Mouse (Mus musculus): ENCODE results near the gene Misp. TPM values are rescaled to one million over a fixed set of nuclear protein-coding genes. Genes with fewer than 3 reads are reported as not detected.

The Misp gene
- total RNA-seq (2023), result 0.60 and 1.1 TPM in 2 replicates

GRCm38 (mm10) chr10:79820782-79821181 lies at the start of gene Misp:
Gene Misp (plus strand): TSS chr10:79820989.

GRCm38 (mm10) chr10:79777103-79777531 lies 43.7 kb upstream of the Misp start, which contains the start of gene Fstl3:
Gene Fstl3 (plus strand): TSS chr10:79777272.

GRCm38 (mm10) chr10:79790861-79791260 lies 29.9 kb upstream of the Misp start, which contains the start of gene Prss57:
Gene Prss57 (minus strand): TSS chr10:79790961.

DNA sequence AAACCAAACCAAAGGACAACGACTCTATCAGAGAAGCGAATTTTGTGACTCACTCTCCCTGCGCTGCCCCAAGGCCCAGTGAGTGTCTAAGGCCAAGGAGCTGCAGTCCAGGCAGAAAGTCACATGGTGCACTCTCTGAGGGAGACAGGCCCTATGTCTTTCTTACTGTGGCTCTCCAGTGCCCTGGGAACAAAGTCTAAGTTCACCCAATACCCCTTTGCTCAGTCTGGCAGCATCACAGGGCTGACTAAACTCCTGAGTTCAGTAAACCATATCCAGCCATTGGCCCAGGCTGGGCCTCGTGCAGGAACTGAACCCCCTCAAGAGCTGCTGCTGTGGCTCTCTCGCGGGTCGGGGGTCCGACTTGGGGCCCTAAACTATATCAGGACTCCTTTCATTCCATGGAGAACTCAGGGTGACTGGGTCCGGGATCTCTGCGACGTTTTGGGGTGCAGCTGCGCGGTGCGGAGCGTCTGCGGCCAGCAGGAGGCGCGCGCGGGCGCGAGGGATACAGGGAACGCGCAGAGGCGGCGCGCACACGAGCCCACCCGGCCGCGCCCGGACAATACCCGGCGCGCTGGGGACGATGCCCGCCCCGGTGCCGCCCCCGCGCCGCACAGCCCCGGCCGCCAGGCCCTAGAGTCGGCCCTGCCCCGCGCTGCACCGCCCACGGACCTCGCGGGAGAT lies 27.6 kb upstream of the Misp start, which contains the start of gene Palm:
Gene Palm (plus strand): TSS at position 522 of the 687 bp plus-strand sequence.

DNA sequence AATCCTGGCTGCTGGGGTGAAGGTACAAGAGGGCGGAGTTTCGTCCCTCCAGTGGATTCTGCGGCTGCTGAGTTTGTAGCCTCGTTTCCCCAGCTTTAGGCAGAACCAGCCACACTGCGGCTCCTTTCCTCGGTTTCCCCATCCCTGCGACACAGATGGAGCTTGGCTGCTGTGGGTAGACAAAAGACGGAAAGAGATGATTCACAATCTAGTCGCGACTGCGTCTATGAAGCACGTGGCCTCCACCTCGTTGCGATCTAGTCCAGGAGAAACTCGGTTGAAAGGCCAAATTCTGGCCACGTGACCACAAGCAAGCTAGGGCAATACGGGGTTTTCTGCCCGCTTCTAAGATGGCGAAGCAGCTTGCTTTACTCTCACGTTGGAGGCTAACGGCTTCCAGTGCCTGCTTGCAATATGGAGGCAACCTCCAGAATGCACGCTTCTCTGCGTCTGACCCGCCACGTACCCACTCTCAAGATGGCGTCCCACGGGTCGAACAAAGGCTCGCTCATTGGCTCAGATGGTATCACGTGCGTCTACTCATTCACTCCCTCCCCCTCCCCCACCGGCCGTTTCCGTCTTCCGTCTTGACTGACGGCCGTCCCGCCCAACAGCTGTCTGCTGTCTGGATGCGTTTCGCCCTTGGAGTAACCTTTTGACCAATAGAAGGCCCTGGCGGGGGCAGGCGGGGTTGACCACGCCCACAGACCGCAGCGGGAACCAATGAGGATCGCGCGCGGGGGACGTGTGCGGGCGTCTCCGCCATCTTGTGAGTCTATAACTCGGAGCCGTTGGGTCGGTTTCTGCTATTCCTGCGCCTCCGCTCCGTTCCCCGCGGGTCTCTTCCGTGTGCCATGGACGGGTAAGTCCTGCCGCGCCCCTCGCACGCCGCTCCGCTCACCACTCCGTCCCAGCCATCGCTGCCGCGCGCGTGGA lies 33.3 kb downstream of the Misp start, which contains the start of gene Ptbp1:
Gene Ptbp1 (plus strand): TSS at position 568 of the 936 bp plus-strand sequence.

DNA sequence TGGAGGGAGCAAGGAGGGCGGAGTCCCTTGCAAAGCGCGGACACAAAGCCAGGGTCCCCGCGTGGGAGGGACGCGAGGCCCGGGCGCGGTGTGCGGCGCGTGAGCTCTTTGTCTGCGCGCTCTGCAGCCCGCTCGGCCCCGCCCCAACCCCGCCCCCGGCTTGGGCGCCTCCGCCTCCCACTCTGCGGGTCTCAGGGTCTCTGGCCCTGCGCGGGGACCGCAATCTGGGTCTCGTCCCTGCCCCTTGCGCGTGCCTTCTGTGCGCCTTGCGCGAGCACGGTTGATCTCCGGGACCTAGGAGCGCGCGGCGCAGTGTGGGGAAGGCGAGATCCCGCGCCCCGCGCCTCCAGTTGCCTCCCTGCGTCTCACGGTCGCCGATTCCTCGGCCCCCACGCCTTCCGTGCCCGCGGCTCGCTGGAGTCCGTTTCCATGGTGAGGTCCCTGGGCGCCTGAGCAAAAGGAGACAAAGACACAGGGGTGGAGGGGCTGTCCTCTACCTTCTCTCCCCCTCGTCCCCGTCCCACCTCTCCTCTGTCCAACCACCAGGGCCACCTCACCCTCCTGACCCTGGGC lies 53.6 kb downstream of the Misp start, which contains the start of the genes Prtn3 and Plppr3:
Gene Prtn3 (plus strand): TSS at position 187 of the 573 bp plus-strand sequence.
Gene Plppr3 (minus strand): TSS at position 345 of the 573 bp plus-strand sequence.

Other genes starting within 250 kb of the Misp start
- gene Theg, start 233.7 kb upstream of the Misp start, total RNA-seq (2023), result not detected in 2 replicates
- not detected in 2 replicates for gene C2cd4c, start 207.0 kb upstream of the Misp start, total RNA-seq (2023)
- not detected in 2 replicates for gene Shc2, start 183.1 kb upstream of the Misp start, total RNA-seq (2023)
- not detected in 2 replicates for gene Odf3l2, start 175.3 kb upstream of the Misp start, total RNA-seq (2023)
- gene Madcam1, start 156.4 kb upstream of the Misp start, total RNA-seq (2023), result not detected in 2 replicates
- gene Tpgs1, start 151.6 kb upstream of the Misp start, total RNA-seq (2023), result 16.1 and 19.4 TPM in 2 replicates
- gene Cdc34, start 138.8 kb upstream of the Misp start, total RNA-seq (2023), result 62.7 and 69.8 TPM in 2 replicates
- gene Gzmm, start 132.0 kb upstream of the Misp start, total RNA-seq (2023), result 1.6 and 2.3 TPM in 2 replicates
- 78.7 and 95.6 TPM in 2 replicates for gene Bsg, start 116.5 kb upstream of the Misp start, total RNA-seq (2023)
- not detected in 2 replicates for gene Hcn2, start 104.4 kb upstream of the Misp start, total RNA-seq (2023)
- 10.1 and 11.3 TPM in 2 replicates for gene Polrmt, start 74.4 kb upstream of the Misp start, total RNA-seq (2023)
- gene Fgf22, start 65.9 kb upstream of the Misp start, total RNA-seq (2023), result not detected in 2 replicates
- 18.7 and 24.0 TPM in 2 replicates for gene Rnf126, start 54.0 kb upstream of the Misp start, total RNA-seq (2023)
- gene Fstl3, start 43.7 kb upstream of the Misp start, total RNA-seq (2023), result 3.4 and 5.5 TPM in 2 replicates
- 15.8 and 16.6 TPM in 2 replicates for gene Prss57, start 30.0 kb upstream of the Misp start, total RNA-seq (2023)
- 104 and 146 TPM in 2 replicates for gene Palm, start 27.4 kb upstream of the Misp start, total RNA-seq (2023)
- 224 and 230 TPM in 2 replicates for gene Ptbp1, start 33.4 kb downstream of the Misp start, total RNA-seq (2023)
- gene Prtn3, start 53.5 kb downstream of the Misp start, total RNA-seq (2023), result 374 and 461 TPM in 2 replicates
- 21.5 and 22.3 TPM in 2 replicates for gene Plppr3, start 53.6 kb downstream of the Misp start, total RNA-seq (2023)
- 409 and 433 TPM in 2 replicates for gene Elane, start 65.3 kb downstream of the Misp start, total RNA-seq (2023)
- not detected in 2 replicates for gene Cfd, start 69.9 kb downstream of the Misp start, total RNA-seq (2023)
- gene Med16, start 87.9 kb downstream of the Misp start, total RNA-seq (2023), result 38.8 and 45.7 TPM in 2 replicates
- gene Gm26602, start 89.9 kb downstream of the Misp start, total RNA-seq (2023), result not detected in 2 replicates
- gene Kiss1r, start 96.0 kb downstream of the Misp start, total RNA-seq (2023), result 5.0 and 5.7 TPM in 2 replicates
- gene R3hdm4, start 100.2 kb downstream of the Misp start, total RNA-seq (2023), result 563 and 732 TPM in 2 replicates
- gene Arid3a, start 106.1 kb downstream of the Misp start, total RNA-seq (2023), result 203 and 226 TPM in 2 replicates
- 13.5 and 19.5 TPM in 2 replicates for gene Wdr18, start 139.2 kb downstream of the Misp start, total RNA-seq (2023)
- gene Grin3b, start 149.7 kb downstream of the Misp start, total RNA-seq (2023), result 0.16 and 0.19 TPM in 2 replicates
- 65.1 and 75.1 TPM in 2 replicates for gene Tmem259, start 163.3 kb downstream of the Misp start, total RNA-seq (2023)
- gene Cnn2, start 167.6 kb downstream of the Misp start, total RNA-seq (2023), result 381 and 568 TPM in 2 replicates
- 105 and 153 TPM in 2 replicates for gene Abca7, start 175.5 kb downstream of the Misp start, total RNA-seq (2023)
- 445 and 546 TPM in 2 replicates for gene Arhgap45, start 195.7 kb downstream of the Misp start, total RNA-seq (2023)
- 31.6 and 36.0 TPM in 2 replicates for gene Polr2e, start 218.8 kb downstream of the Misp start, total RNA-seq (2023)
- 228 and 229 TPM in 2 replicates for gene Gpx4, start 226.2 kb downstream of the Misp start, total RNA-seq (2023)